Mouse (Mus musculus) MEL (cell line): Measurements from ENCODE around the gene Lypd6b.

Source experiments
- ETS1 ChIP-seq: IDR thresholded peaks from 2 replicates; pipeline ENCODE4 v1.6.1; 2012; ENCODE audit warnings: low read depth, mild to moderate bottlenecking, inconsistent platforms, low read length, improper control_type of control experiment, moderate library complexity
- GATA1 ChIP-seq: IDR thresholded peaks from 2 replicates; pipeline ENCODE4 v1.6.1; 2011; ENCODE audit warnings: low read depth, low read length, improper control_type of control experiment
- MYC ChIP-seq: IDR thresholded peaks from 2 replicates; pipeline ENCODE4 v1.6.1; 2011; ENCODE audit warnings: low read depth, mild to moderate bottlenecking, low read length, improper control_type of control experiment, moderate library complexity
- POLR2A ChIP-seq, 2 experiments: IDR thresholded peaks; 2 replicates each; pipeline ENCODE4 v1.6.1; 2011 to 2012; ENCODE audit warnings: low read length in 2 of 2, mild to moderate bottlenecking in 2 of 2, control low read depth in 1 of 2, improper control_type of control experiment in 1 of 2, low read depth in 1 of 2, moderate library complexity in 1 of 2; ENCODE audit not compliant: control insufficient read depth in 1 of 2, insufficient read depth in 1 of 2, poor library complexity in 1 of 2
- SMC3 ChIP-seq: IDR thresholded peaks from 2 replicates; pipeline ENCODE4 v1.6.1; 2011; ENCODE audit warnings: low read depth, low read length, improper control_type of control experiment
- TBP ChIP-seq: IDR thresholded peaks from 2 replicates; pipeline ENCODE4 v1.8.0; 2011; ENCODE audit warnings: low read depth, low read length, improper control_type of control experiment

DNA sequence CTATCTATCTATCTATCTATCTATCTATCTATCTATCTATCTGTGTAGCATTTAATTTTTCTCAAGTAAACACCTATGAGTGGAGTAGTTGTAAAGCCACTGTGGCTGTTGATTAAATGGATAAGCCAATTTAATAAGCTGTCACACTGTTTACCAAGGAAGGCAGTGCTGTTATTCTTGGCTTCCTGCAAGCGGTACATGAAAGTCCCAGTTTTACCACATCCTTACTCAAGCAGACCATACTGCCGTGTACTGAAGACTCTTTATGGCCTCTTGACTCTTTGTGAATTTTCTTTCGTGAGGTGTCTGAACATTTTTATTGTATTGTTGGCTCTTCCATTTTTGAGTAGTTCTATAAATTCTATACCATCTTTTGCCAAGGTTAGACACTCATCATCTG, 58.6 kb downstream of the Lypd6b start:
- TF ChIP-seq TBP (no peak), SMC3 (no peak), MYC (no peak), POLR2A (IDR thresholded peaks at IDR 0.05; ENCODE audit: control insufficient read depth in 1 of 2, insufficient read depth in 1 of 2, low read depth in 1 of 2, low read length in 2 of 2, poor library complexity in 1 of 2) (no peak), GATA1 (no peak), ETS1 (no peak)
